Mouse (Mus musculus): ENCODE data around the gene Prpf3. TPM values are rescaled to one million over a fixed set of nuclear protein-coding genes. Genes with fewer than 3 reads are reported as not detected.
"Not testable (repeated sequence)": the region's sequence is repeated elsewhere in the genome, so short reads cannot be mapped to it uniquely, and the experiment has no call there.

Gene Prpf3
- total and polyA plus RNA-seq, 2 experiments from 2014 or later: 9.3 to 26.9 TPM

GRCm38 (mm10) chr3:95816681-95817080 lies 39.0 kb downstream of the Prpf3 start:
- no peak overlapping the region for H3K27ac ChIP-seq (ENCODE audit: low read depth, low read length)
- H3K4me3 ChIP-seq (ENCODE audit: low read depth, low read length): peak overlapping the region; percentile 76; the same call in 1 of the 2 replicates
- DNase-seq (ENCODE audit: low spot score) (no peak), ATAC-seq (ENCODE audit: low FRiP score) (no peak)
- no peak for TF ChIP-seq CTCF (IDR thresholded peaks at IDR 0.05)
- peak overlapping the region; percentile 23 for H3K4me2 ChIP-seq (ENCODE audit: low read depth, low read length, poor library complexity, severe bottlenecking)
- no peak overlapping the region for H3K9ac ChIP-seq (replicated peaks; ENCODE audit: low read length, poor library complexity, severe bottlenecking)
- WGBS: 95% methylated on average over 3 of the region's 3 CpGs
- peaks cover 9% of the 10 kb centered on the region; the same call in 1 of the 2 replicates for H3K4me1 ChIP-seq (ENCODE audit: insufficient read depth, low read length)
- no peaks in the 10 kb centered on the region for H3K36me3 ChIP-seq (ENCODE audit: insufficient read depth, low read length)
- no peaks in the 10 kb centered on the region for H3K27me3 ChIP-seq (ENCODE audit: insufficient read depth, low read length)
- H3K9me3 ChIP-seq (ENCODE audit: low read length): no peaks in the 10 kb centered on the region

- no peaks in the 10 kb centered on the region for H3K27me3 ChIP-seq (ENCODE audit: insufficient read depth, low read length)
- no peak for DNase-seq (ENCODE audit: low spot score)
- 59% methylated on average over 2 of the region's 2 CpGs for WGBS
- H3K9ac ChIP-seq (replicated peaks; ENCODE audit: low read length, poor library complexity, severe bottlenecking): no peak overlapping the region
- ATAC-seq (ENCODE audit: low FRiP score): no peak
- no peak for TF ChIP-seq CTCF (IDR thresholded peaks at IDR 0.05)
- no peak overlapping the region for H3K4me2 ChIP-seq (ENCODE audit: low read depth, low read length, poor library complexity, severe bottlenecking)
- H3K27ac ChIP-seq (ENCODE audit: low read depth, low read length): no peak overlapping the region
- H3K4me3 ChIP-seq (ENCODE audit: low read depth, low read length): no peak overlapping the region
- no peaks in the 10 kb centered on the region for H3K36me3 ChIP-seq (ENCODE audit: insufficient read depth, low read length)
- no peaks in the 10 kb centered on the region for H3K4me1 ChIP-seq (ENCODE audit: insufficient read depth, low read length)
- no peaks in the 10 kb centered on the region for H3K9me3 ChIP-seq (ENCODE audit: low read length)
Measured at GRCm38 (mm10) chr3:95808384-95808783, 47.3 kb downstream of the Prpf3 start.

DNA sequence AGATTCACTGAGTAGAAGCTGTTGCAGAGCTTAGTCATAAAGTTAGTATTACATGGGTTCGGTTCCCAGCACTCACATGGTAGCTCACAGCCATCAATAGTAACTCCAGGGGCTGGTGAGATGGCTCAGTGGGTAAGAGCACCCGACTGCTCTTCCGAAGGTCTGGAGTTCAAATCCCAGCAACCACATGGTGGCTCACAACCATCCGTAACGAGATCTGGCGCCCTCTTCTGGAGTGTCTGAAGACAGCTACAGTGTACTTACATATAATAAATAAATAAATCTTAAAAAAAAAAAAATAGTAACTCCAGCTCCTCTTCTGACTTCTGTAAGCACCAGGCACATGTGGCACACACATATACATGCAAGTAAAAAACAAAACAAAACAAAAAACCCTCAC lies 48.1 kb downstream of the Prpf3 start:
- H3K9me3 ChIP-seq (ENCODE audit: low read length); H3K9ac ChIP-seq (replicated peaks; ENCODE audit: low read length, poor library complexity, severe bottlenecking); H3K4me2 ChIP-seq (ENCODE audit: low read depth, low read length, poor library complexity, severe bottlenecking); H3K4me1 ChIP-seq (ENCODE audit: insufficient read depth, low read length); ATAC-seq (ENCODE audit: low FRiP score); H3K4me3 ChIP-seq (ENCODE audit: low read depth, low read length); H3K27ac ChIP-seq (ENCODE audit: low read depth, low read length); H3K36me3 ChIP-seq (ENCODE audit: insufficient read depth, low read length); DNase-seq (ENCODE audit: low spot score); H3K27me3 ChIP-seq (ENCODE audit: insufficient read depth, low read length): not testable (repeated sequence)
- WGBS: 96% methylated on average over 3 of the region's 6 CpGs

GRCm38 (mm10) chr3:95806677-95807076 lies 49.0 kb downstream of the Prpf3 start:
- DNase-seq (ENCODE audit: low spot score) (no peak), ATAC-seq (ENCODE audit: low FRiP score) (no peak)
- Histone ChIP-seq H3K4me1 (ENCODE audit: insufficient read depth, low read length) (no peaks in the 10 kb centered on the region), H3K27me3 (ENCODE audit: insufficient read depth, low read length) (no peaks in the 10 kb centered on the region), H3K36me3 (ENCODE audit: insufficient read depth, low read length) (no peaks in the 10 kb centered on the region), H3K4me2 (ENCODE audit: low read depth, low read length, poor library complexity, severe bottlenecking) (no peak overlapping the region), H3K9ac (replicated peaks; ENCODE audit: low read length, poor library complexity, severe bottlenecking) (no peak overlapping the region), H3K27ac (ENCODE audit: low read depth, low read length) (no peak overlapping the region), H3K4me3 (ENCODE audit: low read depth, low read length) (no peak overlapping the region), H3K9me3 (ENCODE audit: low read length) (no peaks in the 10 kb centered on the region)
- 86% methylated on average over 1 of the region's 1 CpGs for WGBS
- no peak for TF ChIP-seq CTCF (IDR thresholded peaks at IDR 0.05)

DNA sequence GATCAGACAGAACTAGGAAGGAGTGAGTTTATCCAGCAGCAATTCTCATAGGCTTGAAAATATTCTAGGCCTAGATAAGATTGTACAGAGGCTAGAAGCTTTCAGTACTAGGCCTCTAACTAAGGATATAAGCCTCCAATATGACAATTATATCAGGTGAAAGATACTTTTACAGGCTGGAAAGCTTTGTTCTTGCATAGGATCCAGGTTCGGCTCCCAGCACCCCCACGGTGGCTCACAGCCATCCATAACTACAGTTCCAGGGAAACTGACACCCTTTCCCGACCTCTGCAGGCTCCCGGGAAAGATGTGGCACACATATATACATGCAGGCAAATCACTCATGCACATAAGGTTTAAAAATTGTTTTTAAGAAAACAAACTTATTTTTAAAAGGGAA lies 51.8 kb downstream of the Prpf3 start:
- DNase-seq (ENCODE audit: low spot score) (no peak), ATAC-seq (ENCODE audit: low FRiP score) (no peak)
- Histone ChIP-seq H3K4me1 (ENCODE audit: insufficient read depth, low read length) (no peaks in the 10 kb centered on the region), H3K27me3 (ENCODE audit: insufficient read depth, low read length) (no peaks in the 10 kb centered on the region), H3K9me3 (ENCODE audit: low read length) (no peaks in the 10 kb centered on the region), H3K4me3 (ENCODE audit: low read depth, low read length) (no peak overlapping the region), H3K27ac (ENCODE audit: low read depth, low read length) (no peak overlapping the region), H3K4me2 (ENCODE audit: low read depth, low read length, poor library complexity, severe bottlenecking) (no peak overlapping the region), H3K36me3 (ENCODE audit: insufficient read depth, low read length) (no peaks in the 10 kb centered on the region), H3K9ac (replicated peaks; ENCODE audit: low read length, poor library complexity, severe bottlenecking) (no peak overlapping the region)
- no peak for TF ChIP-seq CTCF (IDR thresholded peaks at IDR 0.05)
- 96% methylated on average over 4 of the region's 4 CpGs for WGBS

DNA sequence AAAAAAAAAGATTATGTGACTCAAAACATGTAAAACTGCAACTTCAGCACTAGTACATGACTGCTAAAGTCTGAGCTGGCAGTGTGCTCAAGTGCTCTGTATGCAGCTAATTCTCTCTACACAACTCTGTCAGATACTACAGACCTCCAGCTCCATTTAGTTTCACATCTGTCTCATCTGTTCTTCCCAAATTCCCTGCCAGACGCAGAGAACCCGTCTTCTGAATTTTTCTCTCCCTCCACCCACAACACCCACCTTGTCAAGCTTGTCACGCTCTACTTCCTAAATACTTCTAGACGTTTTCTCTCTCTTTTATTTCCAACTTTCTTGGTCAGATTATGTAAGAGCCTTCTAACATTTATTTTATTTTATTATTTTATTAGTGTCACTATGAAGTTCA lies 56.9 kb downstream of the Prpf3 start:
- Histone ChIP-seq H3K27me3 (ENCODE audit: insufficient read depth, low read length) (no peaks in the 10 kb centered on the region), H3K9ac (replicated peaks; ENCODE audit: low read length, poor library complexity, severe bottlenecking) (no peak overlapping the region), H3K4me3 (ENCODE audit: low read depth, low read length) (no peak overlapping the region), H3K4me1 (ENCODE audit: insufficient read depth, low read length) (no peaks in the 10 kb centered on the region), H3K4me2 (ENCODE audit: low read depth, low read length, poor library complexity, severe bottlenecking) (no peak overlapping the region), H3K9me3 (ENCODE audit: low read length) (no peaks in the 10 kb centered on the region), H3K36me3 (ENCODE audit: insufficient read depth, low read length) (no peaks in the 10 kb centered on the region), H3K27ac (ENCODE audit: low read depth, low read length) (no peak overlapping the region)
- no peak for DNase-seq (ENCODE audit: low spot score)
- ATAC-seq (ENCODE audit: low FRiP score): no peak
- WGBS: 86% methylated on average over 4 of the region's 4 CpGs
- no peak for TF ChIP-seq CTCF (IDR thresholded peaks at IDR 0.05)

Data from midbrain, postnatal 0 days (tissue).